Mouse (Mus musculus): ENCODE data around the gene Kdm4c. TPM values are rescaled to one million over a fixed set of nuclear protein-coding genes. Genes with fewer than 3 reads are reported as not detected.
A peak's percentile ranks its signal among the peaks of the same experiment; 100 is the strongest.

Kdm4c gene
- total and polyA plus RNA-seq, 3 experiments = 2.6 to 36.4 (median 36.2) TPM

DNA sequence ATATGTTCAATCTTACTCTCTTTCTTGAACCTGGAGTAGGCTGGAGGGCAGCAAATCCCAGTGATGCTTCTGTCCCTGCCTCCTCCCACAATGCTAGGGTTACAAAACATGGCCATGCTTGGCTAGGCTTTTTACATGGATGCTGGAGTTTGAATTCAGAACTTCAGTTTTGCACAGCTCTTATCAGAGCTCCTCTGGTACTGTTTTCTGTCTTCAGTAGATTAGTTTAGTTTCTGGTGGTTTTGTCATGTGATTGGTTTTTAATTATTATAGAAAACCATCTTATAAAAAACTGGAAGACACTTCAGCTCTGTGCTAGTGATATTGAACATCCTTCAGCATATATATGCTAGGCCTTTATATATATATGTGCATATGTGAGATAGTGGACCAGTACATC lies 19.6 kb downstream of the Kdm4c start:
- 0 out of 2 replicates have a peak, but pooled peaks cover 3% of the 10 kb centered on the region for H3K4me1 ChIP-seq (ENCODE audit: insufficient read depth, low read depth, low read length)
- H3K36me3 ChIP-seq (replicated peaks) = peaks cover 28% of the 10 kb centered on the region
- H3K9me3 ChIP-seq (replicated peaks) = no peaks in the 10 kb centered on the region
- ATAC-seq (ENCODE audit: extremely low read depth, insufficient number of reproducible peaks, low FRiP score, poor library complexity, severe bottlenecking) (no peak), DNase-seq (ENCODE audit: low spot score) (no peak)
- H3K27me3 ChIP-seq (ENCODE audit: insufficient read depth, low read length) = no peaks in the 10 kb centered on the region
- H3K4me3 ChIP-seq (ENCODE audit: low read depth, low read length) = no peak overlapping the region
- TF ChIP-seq GATA1 (IDR thresholded peaks at IDR 0.05; ENCODE audit: borderline replicate concordance, low read length) = no peak
- no peak for TF ChIP-seq TAL1 (conservative IDR thresholded peaks at IDR 0.05; ENCODE audit: low read depth, low read length)
- no peak for TF ChIP-seq GATA2 (IDR thresholded peaks at IDR 0.05; ENCODE audit: borderline replicate concordance, low read depth, low read length)
- no peak for TF ChIP-seq POLR2AphosphoS5 (IDR thresholded peaks at IDR 0.05; ENCODE audit: insufficient replicate concordance, low read depth, low read length)
- no peak for TF ChIP-seq CTCF (IDR thresholded peaks at IDR 0.05; ENCODE audit: low read depth, low read length)

DNA sequence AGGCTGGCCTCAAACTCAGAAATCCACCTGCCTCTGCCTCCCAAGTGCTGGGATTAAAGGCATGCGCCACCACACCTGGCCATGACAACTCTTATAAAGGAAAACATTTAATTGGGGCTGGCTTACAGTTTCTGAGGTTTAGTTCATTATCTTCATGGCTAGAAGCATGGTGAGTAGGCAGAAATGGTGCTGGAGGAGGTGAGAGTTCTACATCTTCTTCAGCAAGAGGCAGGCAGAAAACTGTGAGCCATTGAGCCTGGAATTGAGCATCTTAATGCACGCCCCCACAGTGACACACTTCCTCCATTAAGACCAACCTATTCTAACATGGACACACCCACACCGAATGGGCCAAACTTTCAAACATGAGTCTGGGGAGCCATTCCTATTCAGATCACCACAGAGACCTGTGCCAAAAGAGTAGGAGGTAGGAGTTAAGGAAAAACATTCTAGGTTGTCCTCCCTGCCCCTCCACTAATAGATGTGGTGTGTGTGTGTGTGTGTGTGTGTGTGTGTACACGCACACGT lies 22.2 kb downstream of the Kdm4c start:
- 0 out of 2 replicates have a peak, but pooled peaks cover 3% of the 10 kb centered on the region for H3K4me1 ChIP-seq (ENCODE audit: insufficient read depth, low read depth, low read length)

DNA sequence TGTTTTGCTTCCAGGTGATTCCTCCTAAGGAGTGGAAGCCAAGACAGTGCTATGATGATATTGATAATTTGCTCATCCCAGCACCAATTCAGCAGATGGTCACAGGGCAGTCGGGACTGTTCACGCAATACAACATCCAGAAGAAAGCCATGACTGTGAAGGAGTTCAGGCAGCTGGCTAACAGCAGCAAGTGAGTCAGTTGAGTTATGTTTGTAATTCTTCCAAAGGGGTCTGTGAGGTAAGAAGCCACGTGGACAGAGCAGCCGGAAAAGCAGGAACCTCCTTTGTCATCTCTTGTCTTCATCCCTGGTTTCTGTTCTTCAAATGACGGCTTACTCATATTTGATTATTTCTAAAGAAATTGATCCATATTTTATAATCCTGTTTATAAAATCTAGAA lies 28.9 kb downstream of the Kdm4c start:
- TF ChIP-seq GATA2 (IDR thresholded peaks at IDR 0.05; ENCODE audit: borderline replicate concordance, low read depth, low read length) = no peak
- TF ChIP-seq POLR2AphosphoS5 (IDR thresholded peaks at IDR 0.05; ENCODE audit: insufficient replicate concordance, low read depth, low read length) = no peak
- no peak for TF ChIP-seq CTCF (IDR thresholded peaks at IDR 0.05; ENCODE audit: low read depth, low read length)
- no peak for TF ChIP-seq GATA1 (IDR thresholded peaks at IDR 0.05; ENCODE audit: borderline replicate concordance, low read length)
- no peak for TF ChIP-seq TAL1 (conservative IDR thresholded peaks at IDR 0.05; ENCODE audit: low read depth, low read length)
- no peaks in the 10 kb centered on the region for H3K27me3 ChIP-seq (ENCODE audit: insufficient read depth, low read length)
- H3K4me1 ChIP-seq (ENCODE audit: insufficient read depth, low read depth, low read length) = no peaks in the 10 kb centered on the region
- peaks cover 36% of the 10 kb centered on the region for H3K36me3 ChIP-seq (replicated peaks)
- H3K9me3 ChIP-seq (replicated peaks) = no peaks in the 10 kb centered on the region
- no peak for DNase-seq (ENCODE audit: low spot score)
- ATAC-seq (ENCODE audit: extremely low read depth, insufficient number of reproducible peaks, low FRiP score, poor library complexity, severe bottlenecking) = no peak
- H3K4me3 ChIP-seq (ENCODE audit: low read depth, low read length) = no peak overlapping the region

More for the DNA sequence above, 22.2 kb downstream of the Kdm4c start:
- Histone ChIP-seq H3K27me3 (ENCODE audit: insufficient read depth, low read length) (no peaks in the 10 kb centered on the region), H3K36me3 (replicated peaks) (peaks cover 31% of the 10 kb centered on the region), H3K4me3 (ENCODE audit: low read depth, low read length) (no peak overlapping the region), H3K9me3 (replicated peaks) (no peaks in the 10 kb centered on the region)
- no peak for ATAC-seq (ENCODE audit: extremely low read depth, insufficient number of reproducible peaks, low FRiP score, poor library complexity, severe bottlenecking)
- no peak for DNase-seq (ENCODE audit: low spot score)
- no peak for TF ChIP-seq GATA1 (IDR thresholded peaks at IDR 0.05; ENCODE audit: borderline replicate concordance, low read length)
- TF ChIP-seq CTCF (IDR thresholded peaks at IDR 0.05; ENCODE audit: low read depth, low read length) = no peak
- no peak for TF ChIP-seq POLR2AphosphoS5 (IDR thresholded peaks at IDR 0.05; ENCODE audit: insufficient replicate concordance, low read depth, low read length)
- no peak for TF ChIP-seq GATA2 (IDR thresholded peaks at IDR 0.05; ENCODE audit: borderline replicate concordance, low read depth, low read length)
- TF ChIP-seq TAL1 (conservative IDR thresholded peaks at IDR 0.05; ENCODE audit: low read depth, low read length) = no peak

DNA sequence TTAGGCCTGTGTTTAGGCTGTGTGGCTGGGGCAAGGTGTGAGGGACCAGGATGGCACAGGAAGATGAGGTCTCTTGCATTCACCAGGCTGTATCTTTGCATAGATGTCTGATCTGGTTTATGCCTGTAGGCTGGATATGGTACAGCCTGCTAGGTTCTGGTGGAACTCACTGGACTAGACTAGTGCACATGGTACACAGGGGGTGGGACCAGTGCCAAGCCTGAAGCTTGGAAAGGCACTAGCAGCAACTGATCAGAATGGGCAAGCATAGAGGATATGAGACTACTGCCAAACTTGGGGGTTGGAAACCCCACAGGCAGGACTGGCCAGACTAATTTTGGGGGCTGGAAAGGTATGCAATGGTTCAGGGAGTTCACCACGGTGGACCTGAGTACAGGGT lies 35.2 kb downstream of the Kdm4c start:
- Histone ChIP-seq H3K4me1 (ENCODE audit: insufficient read depth, low read depth, low read length) (peaks cover 3% of the 10 kb centered on the region), H3K27me3 (ENCODE audit: insufficient read depth, low read length) (no peaks in the 10 kb centered on the region), H3K4me3 (ENCODE audit: low read depth, low read length) (no peak overlapping the region), H3K9me3 (replicated peaks) (no peaks in the 10 kb centered on the region), H3K36me3 (replicated peaks) (peaks cover 21% of the 10 kb centered on the region)
- DNase-seq (ENCODE audit: low spot score) = no peak
- TF ChIP-seq CTCF (IDR thresholded peaks at IDR 0.05; ENCODE audit: low read depth, low read length) = no peak
- TF ChIP-seq POLR2AphosphoS5 (IDR thresholded peaks at IDR 0.05; ENCODE audit: insufficient replicate concordance, low read depth, low read length) = no peak
- no peak for TF ChIP-seq GATA2 (IDR thresholded peaks at IDR 0.05; ENCODE audit: borderline replicate concordance, low read depth, low read length)
- no peak for TF ChIP-seq TAL1 (conservative IDR thresholded peaks at IDR 0.05; ENCODE audit: low read depth, low read length)
- no peak for TF ChIP-seq GATA1 (IDR thresholded peaks at IDR 0.05; ENCODE audit: borderline replicate concordance, low read length)
- no peak for ATAC-seq (ENCODE audit: extremely low read depth, insufficient number of reproducible peaks, low FRiP score, poor library complexity, severe bottlenecking)

DNA sequence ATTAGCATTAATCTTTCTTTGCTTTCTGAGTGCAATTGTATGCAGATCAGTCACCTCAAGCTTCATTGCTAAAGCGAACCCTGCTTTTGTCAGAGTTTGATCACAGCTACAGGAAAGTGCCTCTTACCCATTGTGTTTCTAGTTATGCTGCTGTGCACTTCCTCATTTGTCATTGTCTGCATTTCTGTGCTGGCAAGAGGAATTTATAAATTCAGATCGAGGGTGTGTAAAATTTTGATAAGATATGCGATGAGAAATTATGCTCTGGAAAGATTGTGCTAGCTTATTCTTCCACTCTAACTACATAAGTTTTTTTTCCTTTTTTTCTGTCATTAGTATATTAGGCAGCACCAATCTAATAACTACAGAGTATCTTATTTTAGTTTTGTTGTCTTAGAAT lies 37.9 kb downstream of the Kdm4c start:
- Histone ChIP-seq H3K4me1 (ENCODE audit: insufficient read depth, low read depth, low read length) (peaks cover 3% of the 10 kb centered on the region), H3K9me3 (replicated peaks) (no peaks in the 10 kb centered on the region), H3K27me3 (ENCODE audit: insufficient read depth, low read length) (no peaks in the 10 kb centered on the region), H3K4me3 (ENCODE audit: low read depth, low read length) (no peak overlapping the region), H3K36me3 (replicated peaks) (peaks cover 19% of the 10 kb centered on the region)
- peak; percentile 2 for DNase-seq (ENCODE audit: low spot score)
- peak; percentile 86 for ATAC-seq (ENCODE audit: extremely low read depth, insufficient number of reproducible peaks, low FRiP score, poor library complexity, severe bottlenecking)
- no peak for TF ChIP-seq GATA2 (IDR thresholded peaks at IDR 0.05; ENCODE audit: borderline replicate concordance, low read depth, low read length)
- no peak for TF ChIP-seq POLR2AphosphoS5 (IDR thresholded peaks at IDR 0.05; ENCODE audit: insufficient replicate concordance, low read depth, low read length)
- TF ChIP-seq CTCF (IDR thresholded peaks at IDR 0.05; ENCODE audit: low read depth, low read length) = no peak
- TF ChIP-seq GATA1 (IDR thresholded peaks at IDR 0.05; ENCODE audit: borderline replicate concordance, low read length) = no peak
- TF ChIP-seq TAL1 (conservative IDR thresholded peaks at IDR 0.05; ENCODE audit: low read depth, low read length) = no peak

DNA sequence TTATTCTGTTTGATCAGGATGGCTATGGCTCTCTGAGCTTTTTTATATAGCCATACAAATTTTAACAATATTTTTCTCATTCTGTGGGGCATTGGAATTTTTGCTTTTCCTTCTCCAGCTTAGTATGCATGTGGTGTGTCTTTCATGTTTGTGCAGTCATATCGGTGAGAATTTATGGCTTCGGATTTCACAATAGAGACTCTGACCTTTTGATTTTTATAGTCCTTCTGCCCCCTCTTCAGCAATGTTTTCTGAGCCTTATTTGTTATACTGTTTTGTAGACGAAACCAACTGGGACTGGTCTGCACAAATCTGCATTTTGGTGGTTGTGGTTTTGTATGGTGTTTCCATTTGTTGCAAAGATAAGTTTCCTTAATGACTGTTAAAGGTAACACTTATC lies 45.6 kb downstream of the Kdm4c start:
- no peaks in the 10 kb centered on the region for H3K9me3 ChIP-seq (replicated peaks)
- H3K4me1 ChIP-seq (ENCODE audit: insufficient read depth, low read depth, low read length) = no peaks in the 10 kb centered on the region
- no peak overlapping the region for H3K4me3 ChIP-seq (ENCODE audit: low read depth, low read length)
- ATAC-seq (ENCODE audit: extremely low read depth, insufficient number of reproducible peaks, low FRiP score, poor library complexity, severe bottlenecking) (no peak), DNase-seq (ENCODE audit: low spot score) (no peak)
- H3K36me3 ChIP-seq (replicated peaks) = peaks cover 12% of the 10 kb centered on the region
- no peaks in the 10 kb centered on the region for H3K27me3 ChIP-seq (ENCODE audit: insufficient read depth, low read length)
- no peak for TF ChIP-seq POLR2AphosphoS5 (IDR thresholded peaks at IDR 0.05; ENCODE audit: insufficient replicate concordance, low read depth, low read length)
- no peak for TF ChIP-seq CTCF (IDR thresholded peaks at IDR 0.05; ENCODE audit: low read depth, low read length)
- TF ChIP-seq GATA1 (IDR thresholded peaks at IDR 0.05; ENCODE audit: borderline replicate concordance, low read length) = no peak
- no peak for TF ChIP-seq TAL1 (conservative IDR thresholded peaks at IDR 0.05; ENCODE audit: low read depth, low read length)
- no peak for TF ChIP-seq GATA2 (IDR thresholded peaks at IDR 0.05; ENCODE audit: borderline replicate concordance, low read depth, low read length)
